Mouse (Mus musculus) intestine, embryonic 16.5 days (tissue): ENCODE data around the gene Pnpla5. TPM values are rescaled to one million over a fixed set of nuclear protein-coding genes. Genes with fewer than 3 reads are reported as not detected.

Source experiments
- ATAC-seq: fragments of 200-750 bp; cut with Nextera tagmentation; 2 replicates; pipeline ENCODE4 v1.8.0; 2017; ENCODE audit warnings: moderate TSS enrichment, moderate library complexity
- H3K27ac ChIP-seq: fragments of 300-500 bp; sonication (generic); 2 replicates; pipeline ENCODE4 v1.5.1; 2014; ENCODE audit warnings: mild to moderate bottlenecking, low read length
- H3K27me3 ChIP-seq: fragments of 300-500 bp; sonication (generic); replicated peaks from 2 replicates; pipeline ENCODE4 v1.6.1; 2014; ENCODE audit warnings: low read length, control low read depth, mixed read lengths; ENCODE audit not compliant: control insufficient read depth, insufficient read depth
- H3K36me3 ChIP-seq: fragments of 300-500 bp; sonication (generic); 2 replicates; pipeline ENCODE4 v1.6.1; 2014; ENCODE audit warnings: low read length, control low read depth; ENCODE audit not compliant: control insufficient read depth, insufficient read depth
- H3K4me1 ChIP-seq: fragments of 300-500 bp; sonication (generic); 2 replicates; pipeline ENCODE4 v1.6.1; 2014; ENCODE audit warnings: low read length, control low read depth, mixed read lengths; ENCODE audit not compliant: control insufficient read depth, insufficient read depth
- H3K4me2 ChIP-seq: fragments of 300-500 bp; sonication (generic); 2 replicates; pipeline ENCODE4 v1.6.1; 2014; ENCODE audit warnings: low read depth, low read length, control low read depth
- H3K4me3 ChIP-seq: fragments of 300-500 bp; sonication (generic); 2 replicates; pipeline ENCODE4 v1.5.1; 2014; ENCODE audit warnings: mild to moderate bottlenecking, low read length
- H3K9ac ChIP-seq: fragments of 300-500 bp; sonication (generic); 2 replicates; pipeline ENCODE4 v1.6.1; 2014; ENCODE audit warnings: low read depth, low read length
- H3K9me3 ChIP-seq: fragments of 300-500 bp; sonication (generic); 2 replicates; pipeline ENCODE4 v1.6.1; 2016; ENCODE audit warnings: low read length, control low read depth; ENCODE audit not compliant: control insufficient read depth
- WGBS: fragments of 180-500 bp; shearing (Covaris S2); extraction: QIAGEN DNeasy Blood & Tissue Kit; methylation state at CpG from one replicate; pipeline ENCODE4 v1.1.7; 2014; 5-methylcytosine and 5-hydroxymethylcytosine counted together
- polyA plus RNA-seq: library from polyadenylated mRNA; unstranded; fragments of >200 nt; fragmentation: Nextera tagmentation; extraction: Ambion mirVana; gene quantifications from 2 replicates; pipeline ENCODE4 v1.2.1, GENCODE M21; 2015

The Pnpla5 gene
- polyA plus RNA-seq, 1 experiment from 2014 or later, result not detected

DNA sequence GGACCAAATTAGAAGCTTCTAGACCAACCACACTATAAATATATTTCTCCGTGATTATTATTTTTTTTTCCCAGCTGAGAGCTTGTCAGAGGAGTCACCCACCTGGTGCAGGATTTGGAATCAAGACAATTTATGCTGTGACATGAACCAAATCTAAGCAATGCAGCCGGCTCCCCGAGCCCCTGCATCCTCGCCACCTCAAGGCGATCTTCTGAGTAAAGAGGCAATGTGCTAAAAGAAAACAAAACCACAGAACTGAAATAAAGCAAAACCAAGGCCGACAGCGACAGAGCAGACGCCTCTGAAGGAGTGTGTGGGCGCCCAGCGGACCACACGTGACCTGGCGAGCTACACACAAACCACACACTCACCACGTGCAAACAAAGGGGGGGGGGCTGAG lies 44.3 kb downstream of the Pnpla5 start:
- ATAC-seq, result no peak
- Histone ChIP-seq H3K4me2 (no peak overlapping the region), H3K9ac (no peak overlapping the region), H3K4me3 (no peak overlapping the region), H3K4me1 (0 out of 2 replicates have a peak, but pooled peaks cover 2% of the 10 kb centered on the region), H3K36me3 (no peaks in the 10 kb centered on the region), H3K27me3 (peaks cover 3% of the 10 kb centered on the region), H3K9me3 (no peaks in the 10 kb centered on the region), H3K27ac (no peak overlapping the region)
- 75% methylated on average over 13 of the region's 13 CpGs for WGBS

DNA sequence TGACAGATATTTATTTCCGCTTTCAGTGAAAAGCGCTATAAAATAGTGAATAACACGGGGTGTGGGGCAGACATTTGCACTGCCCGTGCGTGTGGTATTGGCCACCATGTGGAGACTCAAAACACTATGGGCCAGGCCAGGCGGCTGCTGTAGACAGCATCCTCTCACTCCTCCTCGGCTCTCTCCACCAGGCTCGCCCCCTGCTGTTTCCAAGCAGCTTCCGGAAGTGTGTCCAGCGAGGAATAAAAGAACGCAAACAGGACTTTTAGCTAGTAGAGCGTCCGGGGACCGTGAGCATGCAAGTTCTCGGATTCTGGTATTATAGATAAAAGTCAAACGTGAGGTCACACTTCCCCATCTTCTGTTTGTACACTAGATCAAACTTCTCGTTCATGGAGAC lies 45.8 kb downstream of the Pnpla5 start:
- 68% methylated on average over 17 of the region's 17 CpGs for WGBS
- no peaks in the 10 kb centered on the region for H3K36me3 ChIP-seq

DNA sequence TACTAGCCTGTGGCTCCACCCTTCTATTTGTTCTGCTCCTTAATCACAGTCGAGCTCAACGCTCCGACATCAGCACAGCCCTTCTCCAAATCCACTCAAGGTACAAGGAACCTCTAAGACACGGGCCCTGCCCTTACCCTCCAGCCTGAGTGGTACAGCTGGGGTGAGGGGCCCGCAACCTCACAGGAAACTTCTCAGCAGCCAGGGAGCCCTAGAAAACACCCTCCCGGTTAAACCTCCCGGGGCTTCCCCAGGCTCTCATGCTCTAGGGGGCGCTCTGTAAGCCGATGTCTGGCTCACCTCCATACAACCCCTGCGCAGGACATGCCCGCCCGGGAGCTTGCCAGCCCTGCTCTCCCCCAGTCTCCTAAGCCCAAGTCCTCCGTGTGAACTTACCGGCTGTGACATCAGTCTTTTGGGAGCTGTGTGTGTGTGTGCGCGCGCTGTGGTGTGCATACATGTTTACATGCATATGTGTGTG lies 48.2 kb downstream of the Pnpla5 start:
- 19% methylated on average over 17 of the region's 17 CpGs for WGBS
- no peak for ATAC-seq

More for the DNA sequence above, 45.8 kb downstream of the Pnpla5 start:
- Histone ChIP-seq H3K9ac (no peak overlapping the region), H3K4me2 (no peak overlapping the region), H3K4me3 (no peak overlapping the region), H3K27ac (no peak overlapping the region), H3K9me3 (no peaks in the 10 kb centered on the region), H3K27me3 (peaks cover 5% of the 10 kb centered on the region), H3K4me1 (0 out of 2 replicates have a peak, but pooled peaks cover 2% of the 10 kb centered on the region)
- no peak for ATAC-seq

DNA sequence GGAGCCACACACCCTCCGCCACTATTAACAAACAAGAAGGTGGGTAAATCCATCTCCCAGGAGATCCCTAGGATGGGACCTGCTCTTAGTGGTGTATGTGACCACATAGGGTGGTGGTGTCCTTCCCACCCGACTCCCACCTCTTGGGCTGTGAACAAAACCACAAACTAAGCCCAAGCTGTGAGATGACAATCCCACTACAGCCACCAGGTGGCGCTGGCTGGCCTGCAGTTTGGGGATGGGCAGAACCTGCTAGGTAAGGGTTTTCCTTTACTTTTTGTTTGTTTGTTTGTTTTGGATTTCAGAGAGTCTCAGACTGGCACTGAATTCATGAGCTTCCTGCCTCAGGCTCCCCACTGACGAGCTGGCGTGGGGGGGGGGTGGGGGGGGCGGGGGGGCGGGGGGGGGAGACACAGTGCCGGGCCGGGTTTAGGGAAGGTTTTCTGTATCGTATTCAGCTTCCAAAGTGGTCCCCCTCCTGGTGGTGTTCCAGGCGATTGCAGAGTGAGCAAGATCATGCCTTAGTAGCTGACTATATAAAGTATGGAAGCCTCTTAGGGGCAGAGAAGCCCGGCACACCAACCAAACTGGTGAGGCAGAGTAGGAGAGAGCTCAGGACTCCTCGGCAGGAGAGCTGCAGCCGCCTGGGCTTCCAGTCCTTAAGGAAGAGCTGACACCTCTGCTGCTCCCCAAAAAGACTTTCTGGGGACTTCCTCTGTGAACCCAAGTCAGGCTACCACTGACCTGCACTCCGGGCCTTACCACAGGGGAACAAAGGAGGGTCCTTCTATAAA lies 48.9 kb downstream of the Pnpla5 start:
- Histone ChIP-seq H3K4me1 (peaks cover 2% of the 10 kb centered on the region; the same call in 1 of the 2 replicates), H3K27me3 (peaks cover 17% of the 10 kb centered on the region), H3K4me3 (no peak overlapping the region), H3K9me3 (no peaks in the 10 kb centered on the region), H3K4me2 (no peak overlapping the region), H3K36me3 (no peaks in the 10 kb centered on the region), H3K27ac (no peak overlapping the region), H3K9ac (no peak overlapping the region)
- ATAC-seq, result no peak
- 7% methylated on average over 14 of the region's 15 CpGs for WGBS

More for the DNA sequence above, 48.2 kb downstream of the Pnpla5 start:
- Histone ChIP-seq H3K4me1 (peaks cover 2% of the 10 kb centered on the region; the same call in 1 of the 2 replicates), H3K9ac (no peak overlapping the region), H3K9me3 (no peaks in the 10 kb centered on the region), H3K36me3 (no peaks in the 10 kb centered on the region), H3K4me2 (no peak overlapping the region), H3K4me3 (no peak overlapping the region), H3K27me3 (peaks cover 17% of the 10 kb centered on the region), H3K27ac (no peak overlapping the region)

DNA sequence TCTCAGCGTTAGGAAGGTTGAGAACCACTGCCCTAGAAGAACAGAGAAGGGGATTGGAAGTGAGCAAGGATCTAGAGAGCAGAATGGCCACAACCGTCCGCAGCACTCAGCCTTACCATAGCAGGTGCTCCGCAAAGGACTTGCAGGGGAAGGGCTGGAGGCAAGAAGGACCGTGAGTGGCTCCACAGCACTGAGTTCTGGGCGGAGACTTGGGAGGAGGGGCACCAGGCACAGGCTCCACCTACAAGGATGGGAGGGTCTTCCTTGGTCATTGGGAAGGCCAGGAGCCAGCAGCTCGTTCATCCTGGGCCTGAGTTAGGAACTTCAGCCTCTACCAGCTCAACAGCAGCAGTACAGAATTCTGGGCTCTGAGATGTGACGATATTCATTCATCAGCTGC lies 49.9 kb downstream of the Pnpla5 start:
- Histone ChIP-seq H3K4me1 (peaks cover 2% of the 10 kb centered on the region; the same call in 1 of the 2 replicates), H3K9me3 (no peaks in the 10 kb centered on the region), H3K4me3 (no peak overlapping the region), H3K9ac (no peak overlapping the region), H3K36me3 (no peaks in the 10 kb centered on the region), H3K27me3 (peaks cover 28% of the 10 kb centered on the region), H3K4me2 (no peak overlapping the region), H3K27ac (no peak overlapping the region)
- ATAC-seq, result no peak
- 26% methylated on average over 8 of the region's 8 CpGs for WGBS

DNA sequence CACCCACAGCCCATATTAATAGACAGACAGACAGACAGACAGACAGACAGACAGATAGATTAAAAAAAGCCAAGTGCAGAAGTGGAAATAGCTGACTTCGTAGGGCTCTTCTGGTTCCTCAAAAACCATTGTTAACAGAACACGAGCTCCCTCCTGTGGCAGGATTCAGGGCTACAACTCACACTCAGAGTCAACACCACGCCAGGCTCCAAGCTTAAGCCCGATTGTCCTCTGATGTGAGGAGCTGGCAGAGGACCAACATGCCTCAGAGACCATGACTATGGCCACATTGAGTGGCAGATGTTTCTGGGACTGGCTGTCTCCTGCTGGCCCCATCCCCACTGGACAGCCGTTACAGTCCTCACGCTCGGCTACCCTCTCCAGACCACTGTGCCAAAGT lies 50.7 kb downstream of the Pnpla5 start:
- Histone ChIP-seq H3K27me3 (peaks cover 32% of the 10 kb centered on the region), H3K4me2 (no peak overlapping the region), H3K9me3 (no peaks in the 10 kb centered on the region), H3K27ac (no peak overlapping the region), H3K36me3 (no peaks in the 10 kb centered on the region), H3K4me3 (no peak overlapping the region), H3K9ac (no peak overlapping the region), H3K4me1 (peaks cover 2% of the 10 kb centered on the region; the same call in 1 of the 2 replicates)
- WGBS, result 35% methylated on average over 7 of the region's 7 CpGs
- ATAC-seq, result no peak

DNA sequence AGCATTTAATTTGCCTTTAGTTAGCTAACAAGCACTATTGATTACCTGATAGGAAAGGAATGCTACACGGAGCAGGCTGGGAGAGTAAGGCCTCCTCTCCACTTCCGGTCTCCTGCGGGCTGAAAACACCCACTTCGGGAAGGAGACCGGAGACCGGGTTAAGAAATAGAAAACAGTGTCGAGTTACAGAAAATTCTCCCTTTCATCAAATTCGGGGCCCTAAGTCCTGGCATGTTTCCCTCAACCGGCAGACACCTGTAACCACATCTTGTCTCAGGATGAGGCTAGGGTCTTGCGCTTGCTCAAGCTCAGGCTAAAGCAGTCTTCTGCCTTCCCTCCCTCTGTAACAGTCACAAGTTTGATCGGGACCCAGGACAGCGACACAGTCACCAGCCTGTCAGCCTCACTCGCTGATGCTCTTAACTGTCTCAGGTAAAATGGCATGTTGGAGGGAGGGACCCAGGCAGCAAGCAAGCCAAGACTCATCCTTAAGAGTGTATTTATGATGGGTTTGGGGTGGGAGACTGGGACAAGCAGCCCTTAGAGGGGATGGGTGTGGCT lies 52.8 kb downstream of the Pnpla5 start:
- peaks cover 3% of the 10 kb centered on the region; the same call in 1 of the 2 replicates for H3K9me3 ChIP-seq
- H3K4me1 ChIP-seq, result peaks cover 2% of the 10 kb centered on the region; the same call in 1 of the 2 replicates
- no peak for ATAC-seq
- WGBS, result 4% methylated on average over 13 of the region's 13 CpGs
- H3K4me2 ChIP-seq, result 0 out of 2 replicates have a peak overlapping the region, but pooled peaks have one; percentile 16
- no peaks in the 10 kb centered on the region for H3K36me3 ChIP-seq
- no peak overlapping the region for H3K27ac ChIP-seq
- H3K9ac ChIP-seq, result no peak overlapping the region
- H3K4me3 ChIP-seq, result no peak overlapping the region
- peaks cover 30% of the 10 kb centered on the region for H3K27me3 ChIP-seq

DNA sequence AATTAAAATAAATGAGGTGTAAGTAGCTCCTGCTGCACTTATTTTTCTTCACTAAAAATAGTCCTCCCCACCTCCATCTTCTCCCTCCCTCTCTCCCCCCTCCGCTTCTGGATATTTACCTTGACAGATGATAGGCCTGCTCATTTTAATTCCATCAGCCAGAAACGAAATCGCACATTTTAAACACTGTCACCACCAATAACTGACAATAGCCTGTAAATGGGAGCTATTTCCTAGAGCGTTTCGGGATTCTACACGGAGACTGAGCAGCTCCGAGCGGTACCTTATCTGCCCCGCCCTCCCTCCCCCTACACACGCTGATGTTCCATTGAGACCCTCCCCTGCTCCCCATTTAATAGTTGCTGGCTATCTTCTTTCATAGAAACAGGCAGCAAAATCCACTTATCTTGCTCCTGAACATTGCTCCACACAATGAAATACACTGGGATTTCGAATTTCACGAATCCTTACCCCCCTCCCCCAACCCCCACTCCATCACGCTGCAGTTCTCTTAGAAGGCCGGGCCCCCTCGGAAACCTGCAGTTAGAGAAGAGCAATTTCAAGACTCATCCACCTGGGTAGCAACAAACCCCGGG lies 53.4 kb downstream of the Pnpla5 start:
- H3K4me3 ChIP-seq, result no peak overlapping the region
- peaks cover 4% of the 10 kb centered on the region; the same call in 1 of the 2 replicates for H3K4me1 ChIP-seq
- H3K9ac ChIP-seq, result no peak overlapping the region
- no peak for ATAC-seq
- WGBS, result 11% methylated on average over 16 of the region's 16 CpGs
- 0 out of 2 replicates have a peak overlapping the region, but pooled peaks have one; percentile 16 for H3K4me2 ChIP-seq
- peaks cover 3% of the 10 kb centered on the region; the same call in 1 of the 2 replicates for H3K9me3 ChIP-seq
- peaks cover 30% of the 10 kb centered on the region for H3K27me3 ChIP-seq
- H3K27ac ChIP-seq, result no peak overlapping the region
- H3K36me3 ChIP-seq, result no peaks in the 10 kb centered on the region

DNA sequence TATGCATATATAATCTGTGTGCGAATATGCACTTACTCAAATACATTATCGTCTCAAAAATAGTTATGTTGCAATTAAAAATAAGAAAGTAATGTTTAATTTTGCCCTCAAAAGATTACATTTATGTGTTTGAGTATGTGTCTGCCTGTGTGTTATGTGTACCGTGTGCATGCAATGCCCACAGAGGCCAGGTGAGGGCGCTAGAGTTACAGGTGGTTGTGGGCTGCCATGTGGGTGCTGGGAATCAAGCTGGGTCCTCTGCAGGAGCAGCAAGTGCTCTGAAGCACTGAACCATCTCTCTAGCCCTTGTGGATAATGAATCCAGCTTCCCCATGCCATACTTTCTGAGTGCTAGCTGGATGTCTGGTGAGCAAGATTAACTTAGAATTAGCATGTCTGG lies 57.3 kb downstream of the Pnpla5 start:
- Histone ChIP-seq H3K27me3 (peaks cover 25% of the 10 kb centered on the region), H3K9ac (no peak overlapping the region), H3K4me3 (no peak overlapping the region), H3K9me3 (peaks cover 3% of the 10 kb centered on the region; the same call in 1 of the 2 replicates), H3K4me2 (no peak overlapping the region), H3K36me3 (no peaks in the 10 kb centered on the region), H3K4me1 (peaks cover 2% of the 10 kb centered on the region; the same call in 1 of the 2 replicates), H3K27ac (no peak overlapping the region)
- WGBS, result 61% methylated on average over 4 of the region's 4 CpGs
- no peak for ATAC-seq
